Mouse (Mus musculus) ovary, postnatal 10 days (tissue): ENCODE measurements around the gene Elp1.

Experiments
- DNase-seq: peaks from one replicate; pipeline ENCODE4 v3.0.0; 2022; ENCODE audit warnings: low spot score

The Elp1 gene

DNA sequence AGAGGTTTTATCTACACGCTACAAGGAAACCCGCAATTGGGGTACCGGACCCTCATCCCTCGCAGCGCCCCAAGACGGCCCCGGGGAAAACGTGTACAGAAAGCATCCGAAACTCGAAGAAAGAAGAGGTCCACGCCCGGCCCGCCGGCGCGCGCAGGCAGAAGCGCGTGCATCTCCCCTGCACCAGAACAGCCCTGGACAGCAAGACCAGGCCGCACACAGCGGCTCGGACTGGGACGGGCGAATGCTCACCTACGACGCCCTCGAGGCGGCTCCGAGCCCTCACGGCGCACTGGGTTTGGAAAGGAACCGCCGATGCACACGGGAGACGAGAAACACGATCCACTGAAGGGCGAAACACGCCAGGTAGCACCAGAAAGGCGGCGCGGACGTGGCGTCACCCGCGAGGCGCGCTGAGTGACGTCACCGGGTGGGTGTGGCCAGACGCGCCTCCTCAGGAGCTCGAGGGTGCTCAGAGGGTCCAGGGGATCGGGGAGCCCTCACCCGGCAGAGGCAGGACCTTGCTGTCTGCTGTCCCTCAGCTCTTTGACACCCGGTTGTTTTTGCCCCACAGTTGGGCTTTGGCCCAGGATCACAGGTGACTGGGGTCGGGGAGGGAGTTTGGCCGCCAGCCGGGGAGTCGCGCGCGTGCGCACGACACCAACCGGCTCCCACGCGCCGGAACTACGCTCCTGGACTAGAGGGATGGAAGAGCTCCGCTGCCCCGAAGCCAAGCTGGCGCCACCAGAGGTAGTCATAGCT, at the start of gene Elp1, which contains the start of gene Fam206a:
TSS of gene Elp1 (minus strand) at position 425 of the 762 bp plus-strand sequence.
TSS of gene Fam206a (plus strand) at position 439 of the 762 bp plus-strand sequence.
- peak; percentile 99 for DNase-seq

DNA sequence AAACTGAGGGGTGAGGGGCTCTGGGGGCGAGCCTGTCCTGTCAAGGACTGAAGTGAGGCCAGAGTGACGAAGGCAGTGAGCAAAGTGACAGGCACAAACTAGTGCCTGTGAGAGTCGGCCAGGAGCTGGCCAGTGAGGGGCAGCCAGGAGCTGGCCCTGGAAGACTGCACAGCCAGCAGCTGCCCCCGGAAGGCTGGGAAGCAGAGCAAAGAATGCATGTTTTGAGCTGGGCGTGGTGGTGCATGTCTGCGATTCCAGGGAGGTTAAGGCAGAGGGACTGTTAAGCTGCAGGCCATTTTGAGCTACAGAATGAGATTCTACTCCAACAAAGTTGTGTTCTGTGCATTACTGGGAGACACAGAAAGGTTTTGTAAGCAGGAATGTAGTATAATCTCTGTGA, 48.6 kb upstream of the Elp1 start:
- no peak for DNase-seq

DNA sequence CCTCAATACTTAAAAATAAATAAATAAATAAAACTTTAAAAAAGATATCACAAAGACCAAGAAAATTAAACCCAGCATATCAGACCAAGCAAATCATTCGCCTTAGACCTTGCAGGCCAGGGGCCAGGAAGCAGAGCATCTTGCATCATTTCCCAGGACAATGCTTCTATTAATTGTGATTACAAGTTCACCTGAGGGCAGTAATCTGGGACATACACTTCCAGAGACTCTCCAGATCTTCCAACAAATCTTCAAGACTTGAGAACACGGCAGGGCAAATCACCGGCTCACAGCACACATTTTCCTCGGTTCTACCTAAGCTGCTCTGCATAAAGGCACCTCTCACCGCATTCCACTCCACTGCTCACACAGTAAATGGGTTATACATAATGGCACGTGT, 45.9 kb upstream of the Elp1 start:
- DNase-seq = no peak

DNA sequence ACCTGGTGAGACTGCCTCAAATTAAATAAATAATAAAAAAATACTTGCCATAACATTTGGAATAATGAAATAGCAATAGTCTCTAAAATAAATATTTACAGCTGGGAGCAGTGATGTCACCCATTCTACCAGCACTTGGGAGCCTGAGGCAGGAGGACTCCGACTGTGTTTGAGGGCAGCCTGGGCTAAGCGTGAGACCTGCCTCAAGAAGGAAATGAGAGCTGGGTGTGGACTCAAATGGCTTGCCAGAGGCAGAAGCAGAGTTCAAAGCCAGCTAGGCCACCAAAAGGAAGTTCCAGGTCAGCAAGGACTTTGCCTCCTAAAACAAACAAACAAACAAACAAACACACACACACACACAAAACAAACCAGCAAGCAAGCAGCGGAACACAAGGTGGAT, 45.3 kb upstream of the Elp1 start:
- DNase-seq = no peak

DNA sequence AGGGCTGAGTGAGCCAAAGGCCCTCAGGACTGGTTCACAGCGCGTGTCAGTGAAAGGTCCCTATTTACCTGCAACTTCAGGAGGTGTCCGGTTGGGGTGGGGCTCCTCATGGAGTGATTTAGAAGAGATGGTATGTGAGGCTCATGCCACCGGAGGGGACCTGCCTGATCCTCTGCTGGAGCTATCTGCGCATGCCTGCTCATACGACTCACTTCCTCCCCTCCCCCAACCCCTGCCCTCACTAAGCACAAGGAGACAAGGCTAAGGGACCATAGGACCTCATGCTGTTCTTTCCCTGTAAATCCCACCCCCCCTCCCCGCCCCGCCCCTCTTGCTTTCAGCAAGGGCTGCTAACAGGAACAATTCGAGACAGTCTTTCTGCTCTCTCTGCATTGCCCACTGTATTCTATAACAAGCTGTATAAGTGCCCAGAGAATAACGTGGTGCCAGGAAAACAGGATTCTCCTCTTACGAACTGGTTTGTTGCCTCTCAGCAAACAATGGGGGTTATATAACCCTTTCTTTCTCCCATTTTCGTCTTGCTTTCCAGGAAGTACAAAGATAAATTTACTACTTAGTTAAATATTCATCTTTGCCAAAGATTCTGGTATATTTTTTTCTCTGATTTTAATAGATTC, 43.9 kb upstream of the Elp1 start:
- no peak for DNase-seq

DNA sequence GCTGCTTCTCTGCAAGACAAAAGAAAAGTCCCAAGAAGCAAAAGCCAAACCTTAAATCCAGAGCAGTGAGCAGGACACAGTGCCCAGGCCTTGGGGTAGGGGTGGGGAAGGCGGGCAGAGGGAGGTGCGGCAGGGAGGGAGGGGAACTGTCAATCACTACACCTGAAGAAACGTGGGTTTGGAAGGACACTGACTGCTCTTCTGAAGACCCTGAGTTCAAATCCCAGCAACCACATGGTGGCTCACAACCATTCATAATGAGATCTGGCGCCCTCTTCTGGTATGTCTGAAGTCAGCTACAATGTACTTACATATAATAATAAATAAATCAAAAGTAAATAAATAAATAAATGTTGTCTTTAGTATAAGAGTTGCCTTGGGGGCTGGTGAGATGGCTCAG, 42.8 kb upstream of the Elp1 start:
- DNase-seq = no peak

DNA sequence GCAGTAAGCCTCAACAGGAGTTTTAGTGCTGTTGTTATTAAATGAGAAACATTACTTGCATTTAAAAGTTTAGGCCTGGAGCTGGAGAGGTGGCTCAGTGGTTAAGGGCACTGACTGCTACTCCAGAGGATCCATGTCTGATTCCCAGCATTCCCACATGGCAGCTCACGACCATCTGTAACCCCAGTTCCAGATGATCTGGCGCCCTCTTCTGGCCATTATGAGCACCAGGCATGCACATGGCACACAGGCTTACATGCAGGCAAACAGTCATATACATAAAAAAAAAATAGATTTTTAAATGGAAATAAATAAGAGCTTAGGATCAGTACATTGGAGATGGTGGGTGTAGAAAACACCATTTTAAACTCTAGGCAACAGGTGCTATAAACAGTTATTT, 41.8 kb upstream of the Elp1 start:
- DNase-seq = no peak

DNA sequence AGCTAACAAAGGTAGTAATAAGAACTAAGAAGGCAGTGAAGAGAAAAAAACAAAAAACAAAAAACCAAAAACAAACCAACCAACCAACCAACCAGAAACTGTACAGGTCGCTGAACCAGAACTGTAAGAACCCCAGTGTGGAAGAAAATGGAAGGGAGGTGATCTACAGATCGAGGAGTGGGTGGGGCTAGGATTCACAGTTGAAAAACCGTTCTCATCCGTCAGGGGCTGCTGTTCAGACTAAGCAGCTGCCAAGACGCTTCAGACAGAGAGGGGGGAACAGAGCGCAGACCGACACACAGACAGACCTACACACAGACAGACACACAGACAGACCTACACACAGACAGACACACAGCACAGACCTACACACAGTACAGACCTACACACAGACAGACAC, 40.4 kb upstream of the Elp1 start:
- DNase-seq = no peak

DNA sequence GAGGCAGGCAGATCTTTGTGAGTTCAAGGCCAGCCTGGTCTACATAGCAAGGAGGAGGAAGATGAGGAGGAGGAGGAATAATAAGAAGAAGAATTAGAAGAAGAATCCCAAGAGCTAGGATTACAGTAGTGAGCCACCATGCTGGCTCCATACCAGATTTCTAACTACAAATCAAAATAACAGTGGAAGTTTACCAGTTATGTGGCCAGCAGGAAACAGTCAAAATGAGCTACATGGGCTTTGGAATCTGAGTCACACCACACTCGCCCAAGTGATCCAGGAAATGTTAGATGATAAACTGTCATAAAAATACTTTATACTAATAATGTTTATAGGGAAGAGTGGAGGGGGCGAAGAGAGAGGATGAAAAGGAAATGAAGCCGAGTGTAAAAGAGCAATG, 38.2 kb upstream of the Elp1 start:
- no peak for DNase-seq

DNA sequence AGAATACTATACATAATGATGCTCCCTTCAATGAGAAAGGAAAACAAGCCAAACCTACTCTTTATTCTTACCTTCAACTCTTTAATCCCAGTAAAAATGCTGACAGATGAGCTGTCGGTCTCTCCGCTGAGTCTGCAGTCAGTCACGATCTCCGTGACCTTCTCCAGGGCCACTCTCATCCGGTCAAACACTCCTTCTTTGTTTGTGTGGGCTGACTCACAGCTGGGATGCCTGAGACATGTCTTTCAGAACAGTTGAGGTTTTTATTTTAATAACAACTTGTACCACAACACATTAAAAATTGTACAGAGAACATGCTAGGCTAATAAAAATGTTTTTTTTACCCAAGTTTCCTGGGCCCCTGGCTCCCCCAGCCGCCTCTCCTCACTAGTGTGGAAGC, 35.5 kb upstream of the Elp1 start:
- no peak for DNase-seq

DNA sequence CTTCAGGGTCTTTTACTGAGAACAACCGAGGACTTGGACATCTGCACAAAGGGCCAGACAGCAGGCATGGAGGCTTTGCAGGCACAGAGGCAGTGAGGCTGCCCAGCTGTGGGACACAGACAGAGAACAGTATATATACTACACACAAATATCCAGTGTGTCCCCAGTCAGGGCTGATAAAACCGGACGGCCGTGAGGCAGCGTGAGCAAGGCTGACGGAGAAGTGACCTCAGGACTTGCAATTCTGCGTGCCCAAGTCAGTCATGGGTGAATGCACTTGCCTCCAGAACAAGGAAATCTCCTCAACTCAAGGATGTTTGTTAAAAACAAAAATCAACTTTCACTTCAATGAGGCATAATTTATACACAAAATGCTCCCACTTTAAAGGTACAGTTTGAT, 29.9 kb upstream of the Elp1 start:
- DNase-seq = no peak

DNA sequence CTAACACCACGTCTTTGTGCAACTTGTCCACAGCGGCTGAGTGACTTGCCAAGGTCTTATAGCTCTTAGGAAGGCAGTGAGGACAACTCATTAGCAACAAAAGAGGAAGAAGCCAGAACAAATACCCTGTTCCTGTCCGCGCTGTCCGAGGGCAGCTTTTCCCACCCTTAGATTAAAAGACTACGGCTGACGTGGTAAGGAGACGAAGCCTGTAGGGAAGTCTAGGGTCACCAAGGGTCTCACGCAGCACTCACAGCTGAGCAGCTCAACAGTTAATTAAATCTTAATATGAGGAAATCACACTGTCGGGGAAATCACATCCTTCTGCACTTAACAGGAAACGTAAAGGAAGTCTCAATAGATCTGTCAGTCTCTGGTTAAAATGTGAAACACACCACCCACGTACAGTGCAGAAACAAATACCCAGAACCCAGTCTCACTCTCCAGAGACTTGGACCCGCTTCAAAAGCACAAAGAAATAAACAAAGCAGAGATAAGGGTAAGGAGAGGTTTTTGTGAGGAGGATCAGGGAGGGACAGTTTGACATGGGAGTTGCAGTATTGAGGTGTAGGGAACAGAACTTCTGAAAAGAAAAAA, 29.0 kb upstream of the Elp1 start:
- DNase-seq = no peak

DNA sequence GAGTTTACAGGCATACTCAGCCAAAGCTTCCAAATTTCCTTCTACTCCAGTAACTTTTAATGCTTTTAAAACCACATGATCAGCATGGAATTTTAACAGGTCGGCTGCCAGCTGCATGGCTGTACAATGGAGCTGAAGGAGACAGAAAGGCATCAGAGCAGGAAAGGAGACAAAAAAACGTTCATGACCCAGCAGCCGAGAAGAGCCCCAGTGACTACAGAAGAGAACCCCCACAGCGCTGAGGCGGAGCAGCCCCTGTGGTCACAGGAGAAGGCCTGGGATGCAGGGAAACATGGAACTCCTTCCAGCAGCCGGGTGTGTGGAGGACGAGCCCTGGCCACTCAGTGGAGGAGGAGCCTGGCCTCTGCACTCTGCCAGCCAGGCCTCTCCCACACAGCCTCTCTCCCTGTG, 27.4 kb upstream of the Elp1 start:
- DNase-seq = peak; percentile 38

DNA sequence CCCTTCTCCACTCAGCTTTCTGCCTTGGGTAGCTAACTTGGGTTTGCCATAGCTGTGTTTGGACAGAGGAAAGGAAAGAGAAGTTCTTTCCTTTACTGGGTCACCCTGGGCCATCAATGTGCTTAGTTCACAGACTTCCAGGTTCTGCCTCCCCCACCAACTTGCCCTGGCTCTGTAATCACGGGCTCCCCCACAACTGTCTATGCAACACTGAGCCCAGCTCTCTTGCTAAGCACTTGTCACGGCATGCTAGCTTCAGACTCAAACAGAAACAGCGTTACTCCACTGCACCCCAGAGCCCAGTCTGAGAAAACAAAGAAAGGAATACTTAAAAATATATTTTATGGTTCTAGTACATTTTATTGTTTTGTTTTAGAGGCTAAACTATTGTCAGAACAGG, 26.8 kb upstream of the Elp1 start:
- DNase-seq = no peak

DNA sequence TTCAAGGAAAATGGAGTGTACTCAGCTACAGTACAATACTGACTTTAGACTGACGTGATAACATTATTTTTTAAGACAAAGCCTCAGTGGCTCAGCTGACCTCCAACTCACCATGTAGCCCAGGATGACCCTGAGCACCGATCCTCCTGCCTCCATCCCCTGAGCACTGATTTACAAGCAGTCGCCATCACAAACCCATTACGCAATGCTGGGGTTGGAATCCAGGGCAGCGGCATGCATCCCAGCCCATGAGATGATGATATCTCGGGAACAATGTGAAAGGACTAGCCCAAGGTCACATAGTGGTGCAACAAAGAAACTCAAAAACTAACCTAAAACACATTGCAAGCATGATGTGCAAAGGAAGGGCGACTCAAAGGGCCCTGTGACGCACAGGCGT, 22.1 kb upstream of the Elp1 start:
- DNase-seq = no peak

DNA sequence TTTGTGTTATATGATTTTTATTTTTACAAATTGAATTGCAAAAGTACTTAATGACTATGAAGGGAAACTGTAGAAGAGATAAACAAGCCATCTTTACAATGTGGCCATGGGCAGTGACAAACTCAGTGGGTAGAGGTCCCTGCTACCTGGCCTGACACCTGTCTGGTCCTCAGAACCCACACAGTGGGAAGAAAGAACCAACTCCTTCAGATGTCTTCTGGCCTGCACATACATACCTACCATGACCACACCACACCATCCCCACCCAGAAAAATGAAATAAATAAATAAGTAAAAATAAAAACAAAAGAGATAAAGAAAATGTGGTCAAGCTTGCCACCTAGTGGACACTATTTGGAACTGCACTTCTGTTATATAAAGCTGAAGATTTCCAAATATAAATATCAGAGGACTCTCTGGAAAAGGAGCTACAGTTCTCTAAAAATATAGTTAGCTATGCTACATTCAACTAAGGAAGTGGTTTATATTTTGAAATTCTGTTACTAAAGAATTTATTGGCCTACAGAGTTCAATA, 18.0 kb upstream of the Elp1 start:
- DNase-seq = no peak

DNA sequence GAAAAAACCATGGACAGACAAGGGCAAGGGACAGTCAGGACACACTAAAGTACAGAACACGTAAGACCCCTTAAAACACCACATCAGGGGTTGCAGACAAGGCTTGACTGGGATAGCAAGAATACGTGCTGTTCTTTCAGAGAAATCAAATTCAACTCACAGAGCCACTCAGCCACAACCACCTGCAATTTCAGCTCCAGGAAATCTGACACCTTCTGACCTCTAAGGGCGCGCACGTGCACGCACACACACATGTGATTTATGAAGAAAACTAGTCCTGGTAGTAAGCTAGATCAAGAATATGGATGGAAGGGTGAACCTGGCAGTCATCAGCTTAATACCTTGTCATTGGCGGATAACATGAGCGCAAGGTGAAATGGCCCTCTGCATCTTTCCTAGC, 13.0 kb upstream of the Elp1 start:
- DNase-seq = no peak

DNA sequence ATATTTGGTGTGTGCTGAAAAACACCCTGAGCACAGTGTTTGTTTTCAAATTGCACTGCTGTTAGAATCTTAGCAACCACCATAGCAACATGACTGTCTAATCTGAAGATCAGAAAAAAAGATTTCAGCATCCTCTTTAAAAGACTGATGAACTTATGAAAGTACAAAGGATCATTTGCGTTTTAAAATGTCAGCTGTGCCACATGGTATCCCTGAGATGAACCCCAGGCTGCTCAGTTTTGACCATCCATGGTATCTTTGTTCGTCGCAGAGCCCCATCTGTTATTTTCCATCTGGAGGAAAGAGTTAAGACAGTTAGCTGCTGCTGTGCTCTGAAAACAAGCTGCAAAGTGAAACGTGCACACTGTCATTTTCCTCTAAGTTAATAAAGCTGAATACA, 10.0 kb upstream of the Elp1 start:
- no peak for DNase-seq

DNA sequence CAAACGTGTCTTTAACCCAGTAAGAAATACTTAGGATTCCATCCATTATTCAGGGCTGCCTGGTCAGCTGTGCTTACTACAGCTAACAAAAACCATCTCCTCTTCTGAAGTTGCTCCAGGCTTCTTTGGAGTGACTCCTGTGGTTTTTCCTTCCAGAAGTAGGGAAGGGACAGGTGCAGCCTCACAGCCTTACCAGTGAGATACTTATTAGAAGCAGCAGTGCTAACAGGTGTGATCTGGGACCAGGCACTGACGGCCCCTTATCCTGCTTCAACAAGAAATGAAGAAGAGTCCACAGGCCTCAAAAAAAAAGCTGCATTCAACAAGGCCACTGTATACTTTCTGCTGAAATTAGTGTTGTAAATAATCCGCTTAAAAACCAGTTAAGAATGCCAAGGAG, 9.5 kb upstream of the Elp1 start:
- no peak for DNase-seq

DNA sequence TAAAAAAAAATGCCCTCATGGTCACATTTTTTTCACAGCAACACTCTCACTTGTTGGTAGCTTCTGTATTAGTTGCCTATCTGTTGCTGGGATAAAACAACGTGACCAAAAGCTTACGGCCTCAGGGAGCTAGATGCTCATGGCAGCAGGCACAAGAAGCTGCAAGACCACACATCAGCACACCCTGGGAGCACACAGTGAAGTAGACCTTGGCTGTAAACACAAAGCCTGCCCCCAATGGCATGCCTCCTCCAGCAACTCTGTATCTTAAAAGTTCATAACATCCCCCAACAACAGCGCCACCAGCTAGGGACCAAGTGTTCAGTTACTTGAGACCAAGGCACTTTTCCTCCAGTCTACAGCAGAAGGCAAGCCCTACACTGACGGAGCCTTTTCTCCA, 6.9 kb upstream of the Elp1 start:
- DNase-seq = no peak

DNA sequence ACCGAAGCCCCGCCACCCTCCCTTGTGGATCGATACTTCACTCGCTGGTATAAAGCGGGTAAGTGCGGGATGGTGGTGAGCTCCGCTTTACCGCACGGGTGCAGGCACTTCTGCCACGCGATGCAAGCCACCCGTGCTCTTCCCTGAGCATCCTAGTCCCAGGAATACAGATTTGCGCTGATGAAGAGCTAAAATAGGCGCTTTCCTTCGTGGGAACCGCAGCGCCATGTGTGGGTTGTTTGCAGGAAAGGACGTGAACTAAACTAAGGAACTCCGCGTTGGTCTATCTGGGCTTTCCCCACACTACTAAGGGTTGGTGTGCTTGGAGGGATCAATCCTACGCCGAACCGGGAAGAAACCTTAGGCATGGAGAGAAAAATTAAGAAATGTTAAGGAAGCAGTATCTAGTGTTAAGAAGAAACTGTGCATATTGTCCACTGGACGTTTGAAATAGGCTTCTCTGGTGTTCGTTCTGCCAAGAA, 579 bp upstream of the Elp1 start:
- no peak for DNase-seq

DNA sequence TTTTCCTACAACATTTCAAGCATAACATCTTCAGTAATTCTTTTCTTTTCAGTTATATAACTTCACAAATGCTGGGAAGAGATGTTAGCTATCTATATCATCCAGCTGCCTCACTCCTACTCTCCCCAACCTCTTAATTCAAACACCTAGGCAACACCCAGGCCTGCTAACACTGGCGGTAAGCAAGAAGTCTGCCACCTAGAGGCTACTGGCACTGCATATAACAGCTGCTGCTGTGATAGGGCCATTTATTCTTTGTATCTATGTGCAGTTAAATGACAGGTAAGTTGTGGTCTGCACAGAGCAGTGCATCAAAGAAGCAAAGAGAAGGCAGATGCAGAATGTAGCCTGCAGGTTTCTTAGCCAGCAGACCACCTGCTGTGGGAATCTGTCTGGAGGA, 10.8 kb downstream of the Elp1 start:
- no peak for DNase-seq

DNA sequence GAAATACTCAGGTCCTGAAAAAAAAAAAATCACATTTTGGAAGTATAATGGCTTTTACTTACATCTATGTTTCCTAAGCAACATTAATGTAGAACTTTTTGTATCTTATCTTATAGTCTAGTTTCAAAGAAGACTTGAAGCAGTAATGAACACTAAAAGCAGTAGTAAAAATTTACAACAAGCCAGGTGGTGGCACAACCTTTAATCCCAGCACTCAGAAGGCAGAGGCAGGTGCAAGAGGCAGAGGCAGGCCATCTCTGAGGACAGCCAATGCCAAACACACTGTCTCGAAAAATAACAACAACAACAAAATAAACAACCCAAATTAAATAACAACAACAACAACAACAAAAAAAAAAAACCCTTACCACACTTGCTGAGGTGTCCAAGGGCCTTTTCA, 31.1 kb downstream of the Elp1 start:
- no peak for DNase-seq
